Mouse (Mus musculus): ENCODE measurements at regions not wholly inside any gene's neighbourhood (a gene's known extent, or its start where the extent isn't known, plus 50 kb on each side); places are given as distances from the start of the nearest gene placed in this dataset.

DNA sequence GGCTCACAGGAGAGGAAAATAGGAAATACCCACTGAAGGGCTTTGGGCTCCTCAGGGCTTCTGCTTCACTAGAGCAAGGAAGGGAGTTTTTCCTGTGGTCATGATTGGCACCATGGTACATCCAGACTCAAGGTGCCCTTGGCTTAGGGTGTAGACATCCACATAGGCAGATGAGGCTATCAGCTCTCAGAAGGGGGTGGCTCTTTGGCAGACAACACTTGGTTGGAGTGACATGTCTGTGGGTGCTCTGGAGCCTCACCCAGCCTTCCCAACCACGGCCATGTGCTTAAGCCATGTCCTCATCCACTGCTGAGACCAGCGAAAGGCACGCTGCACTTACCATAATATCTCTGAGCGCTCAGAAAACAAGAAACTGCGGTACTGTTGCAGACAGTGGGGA, 77.8 kb upstream of the 1700025G04Rik start:
- TF ChIP-seq E2F4 (IDR thresholded peaks at IDR 0.05; ENCODE audit: insufficient read depth) (no peak), TCF3 (IDR thresholded peaks at IDR 0.05; ENCODE audit: insufficient read length, low read depth) (no peak), POLR2A (IDR thresholded peaks at IDR 0.05; ENCODE audit: insufficient read length, low read depth) (no peak), MAX (IDR thresholded peaks at IDR 0.05; ENCODE audit: low read depth) (no peak), CEBPB (IDR thresholded peaks at IDR 0.05; ENCODE audit: insufficient read depth, poor library complexity, severe bottlenecking) (no peak), MYOD1 (IDR thresholded peaks at IDR 0.05; ENCODE audit: control insufficient read depth in 1 of 3, insufficient read length in 2 of 3, low read depth in 2 of 3) (no peak)
- H3K4me3 ChIP-seq, result no peak overlapping the region
- peak overlapping the region; percentile 67 for H3K4me2 ChIP-seq (ENCODE audit: low read depth)
- no peaks in the 10 kb centered on the region for H3K36me3 ChIP-seq (ENCODE audit: control insufficient read depth, insufficient read depth)
- no peak overlapping the region for H3ac ChIP-seq (ENCODE audit: control insufficient read depth, insufficient read length)
- H3K27me3 ChIP-seq (ENCODE audit: control insufficient read depth, insufficient read depth, insufficient read length), result peaks cover 8% of the 10 kb centered on the region
- no peaks in the 10 kb centered on the region for H3K79me2 ChIP-seq (ENCODE audit: control insufficient read depth, insufficient read depth)

DNA sequence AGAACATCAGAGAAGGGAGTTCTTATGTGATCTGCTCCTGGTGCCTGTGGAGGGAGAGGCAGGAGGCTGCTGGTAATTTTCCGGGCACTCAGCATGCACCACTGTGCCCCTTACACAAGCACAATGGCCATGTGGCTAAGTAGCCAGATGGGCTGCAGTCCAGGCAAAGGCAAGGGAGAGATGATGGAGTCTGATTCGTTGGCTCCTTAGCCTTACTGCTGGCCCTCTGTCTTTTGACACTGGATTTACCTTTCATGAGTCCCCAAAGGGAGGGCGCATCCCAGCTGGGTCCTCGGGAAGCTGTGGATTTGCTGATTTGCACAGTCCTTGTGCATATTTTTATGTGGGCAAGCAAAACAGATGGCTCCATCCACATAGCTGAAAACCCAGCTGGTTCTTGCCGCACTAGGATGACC, 75.6 kb upstream of the 1700025G04Rik start:
- no peak for TF ChIP-seq TCF12 (IDR thresholded peaks at IDR 0.05; ENCODE audit: insufficient read depth, poor library complexity, severe bottlenecking)
- Histone ChIP-seq H3K79me2 (ENCODE audit: control insufficient read depth, insufficient read depth) (no peaks in the 10 kb centered on the region), H3K4me2 (ENCODE audit: low read depth) (no peak overlapping the region), H3K36me3 (ENCODE audit: control insufficient read depth, insufficient read depth) (no peaks in the 10 kb centered on the region), H3K27me3 (ENCODE audit: control insufficient read depth, insufficient read depth, insufficient read length) (no peaks in the 10 kb centered on the region), H3ac (ENCODE audit: control insufficient read depth, insufficient read length) (no peak overlapping the region), H3K4me3 (no peak overlapping the region)

DNA sequence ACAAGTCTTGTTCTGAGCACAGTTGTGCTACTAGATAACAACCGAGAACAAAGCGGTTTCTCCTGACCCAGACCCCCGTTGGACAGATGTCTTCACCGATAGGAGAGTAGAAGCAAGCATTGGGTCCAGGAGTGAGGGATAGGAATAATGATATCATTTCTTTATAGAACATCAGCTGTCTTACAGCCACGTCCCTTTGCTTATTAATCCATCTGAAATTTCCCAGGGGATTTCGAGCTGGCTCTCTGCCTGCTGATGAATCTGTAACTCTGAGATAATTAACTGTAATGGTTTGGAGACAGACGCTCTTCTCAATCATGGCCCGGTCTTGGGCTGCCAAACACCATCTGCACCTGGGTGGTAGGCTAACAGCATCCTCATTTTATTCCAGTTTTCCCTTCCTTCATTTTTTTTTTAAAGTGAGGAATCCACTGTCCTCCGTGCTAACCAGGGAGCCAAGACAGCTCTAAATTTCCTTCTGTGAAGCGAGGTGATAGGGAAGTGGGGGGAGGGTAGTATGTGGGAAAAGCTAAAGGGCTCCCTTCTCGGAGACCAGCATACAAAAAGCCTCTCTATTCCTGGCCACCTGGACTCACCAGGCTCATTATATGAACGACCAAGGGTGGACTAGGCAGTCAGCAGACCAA, 75.0 kb upstream of the 1700025G04Rik start:
- no peak for TF ChIP-seq POLR2A (IDR thresholded peaks at IDR 0.05; ENCODE audit: insufficient read length, low read depth)
- TF ChIP-seq MYOD1 (IDR thresholded peaks at IDR 0.05; ENCODE audit: control insufficient read depth in 1 of 3, insufficient read length in 2 of 3, low read depth in 2 of 3), result no peak
- no peak for TF ChIP-seq TCF3 (IDR thresholded peaks at IDR 0.05; ENCODE audit: insufficient read length, low read depth)
- TF ChIP-seq E2F4 (IDR thresholded peaks at IDR 0.05; ENCODE audit: insufficient read depth), result no peak
- no peak for TF ChIP-seq CEBPB (IDR thresholded peaks at IDR 0.05; ENCODE audit: insufficient read depth, poor library complexity, severe bottlenecking)
- TF ChIP-seq POLR2AphosphoS2 (IDR thresholded peaks at IDR 0.05; ENCODE audit: insufficient read length, low read depth), result no peak
- TF ChIP-seq MYOG (IDR thresholded peaks at IDR 0.05; ENCODE audit: control insufficient read depth in 1 of 3, insufficient read depth in 1 of 3, insufficient read length in 2 of 3, low read depth in 2 of 3), result no peak
- TF ChIP-seq SRF (IDR thresholded peaks at IDR 0.05; ENCODE audit: control insufficient read depth, insufficient read length, low read depth), result no peak
- TF ChIP-seq REST (IDR thresholded peaks at IDR 0.05; ENCODE audit: insufficient read depth, insufficient read length), result no peak
- no peak for TF ChIP-seq MAX (IDR thresholded peaks at IDR 0.05; ENCODE audit: low read depth)
- TF ChIP-seq TCF12 (IDR thresholded peaks at IDR 0.05; ENCODE audit: insufficient read depth, poor library complexity, severe bottlenecking), result no peak
- TF ChIP-seq USF1 (IDR thresholded peaks at IDR 0.05; ENCODE audit: low read depth), result no peak

DNA sequence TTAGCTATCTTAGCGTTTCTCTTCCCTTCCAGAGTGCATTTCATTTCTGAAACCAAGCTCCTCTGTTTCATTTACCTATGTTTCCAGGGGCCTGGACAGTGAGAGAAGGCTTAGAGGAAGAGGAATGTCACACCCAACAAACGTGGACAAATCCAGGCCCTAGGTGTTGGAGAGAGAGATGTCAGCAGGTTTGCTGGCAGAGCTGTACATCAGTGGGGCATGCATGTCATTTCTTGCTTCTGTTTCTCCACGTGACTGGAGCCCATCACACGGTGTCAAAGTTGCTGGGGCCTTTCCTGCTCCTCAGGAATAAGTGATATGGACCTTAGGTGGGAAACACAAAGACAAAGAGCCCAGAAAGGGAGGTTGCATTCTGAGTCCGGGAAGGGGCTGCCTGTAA, 74.3 kb upstream of the 1700025G04Rik start:
- Histone ChIP-seq H3K4me2 (ENCODE audit: low read depth) (no peak overlapping the region), H3K36me3 (ENCODE audit: control insufficient read depth, insufficient read depth) (no peaks in the 10 kb centered on the region), H3K27me3 (ENCODE audit: control insufficient read depth, insufficient read depth, insufficient read length) (peaks cover 7% of the 10 kb centered on the region), H3ac (ENCODE audit: control insufficient read depth, insufficient read length) (no peak overlapping the region), H3K79me2 (ENCODE audit: control insufficient read depth, insufficient read depth) (no peaks in the 10 kb centered on the region), H3K4me3 (no peak overlapping the region)
- TF ChIP-seq TCF3 (IDR thresholded peaks at IDR 0.05; ENCODE audit: insufficient read length, low read depth) (no peak), TCF12 (IDR thresholded peaks at IDR 0.05; ENCODE audit: insufficient read depth, poor library complexity, severe bottlenecking) (no peak), POLR2A (IDR thresholded peaks at IDR 0.05; ENCODE audit: insufficient read length, low read depth) (no peak), CEBPB (IDR thresholded peaks at IDR 0.05; ENCODE audit: insufficient read depth, poor library complexity, severe bottlenecking) (no peak), MAX (IDR thresholded peaks at IDR 0.05; ENCODE audit: low read depth) (no peak), MYOG (IDR thresholded peaks at IDR 0.05; ENCODE audit: control insufficient read depth in 1 of 3, insufficient read depth in 1 of 3, insufficient read length in 2 of 3, low read depth in 2 of 3) (no peak), POLR2AphosphoS2 (IDR thresholded peaks at IDR 0.05; ENCODE audit: insufficient read length, low read depth) (no peak), SRF (IDR thresholded peaks at IDR 0.05; ENCODE audit: control insufficient read depth, insufficient read length, low read depth) (no peak), MYOD1 (IDR thresholded peaks at IDR 0.05; ENCODE audit: control insufficient read depth in 1 of 3, insufficient read length in 2 of 3, low read depth in 2 of 3) (no peak), REST (IDR thresholded peaks at IDR 0.05; ENCODE audit: insufficient read depth, insufficient read length) (no peak), USF1 (IDR thresholded peaks at IDR 0.05; ENCODE audit: low read depth) (no peak), E2F4 (IDR thresholded peaks at IDR 0.05; ENCODE audit: insufficient read depth) (no peak)

More for the DNA sequence above, 75.0 kb upstream of the 1700025G04Rik start:
- H3ac ChIP-seq (ENCODE audit: control insufficient read depth, insufficient read length), result no peak overlapping the region
- peak overlapping the region; percentile 13 for H3K4me2 ChIP-seq (ENCODE audit: low read depth)
- H3K27me3 ChIP-seq (ENCODE audit: control insufficient read depth, insufficient read depth, insufficient read length), result peaks cover 4% of the 10 kb centered on the region
- no peak overlapping the region for H3K4me3 ChIP-seq
- H3K36me3 ChIP-seq (ENCODE audit: control insufficient read depth, insufficient read depth), result no peaks in the 10 kb centered on the region
- no peaks in the 10 kb centered on the region for H3K79me2 ChIP-seq (ENCODE audit: control insufficient read depth, insufficient read depth)

DNA sequence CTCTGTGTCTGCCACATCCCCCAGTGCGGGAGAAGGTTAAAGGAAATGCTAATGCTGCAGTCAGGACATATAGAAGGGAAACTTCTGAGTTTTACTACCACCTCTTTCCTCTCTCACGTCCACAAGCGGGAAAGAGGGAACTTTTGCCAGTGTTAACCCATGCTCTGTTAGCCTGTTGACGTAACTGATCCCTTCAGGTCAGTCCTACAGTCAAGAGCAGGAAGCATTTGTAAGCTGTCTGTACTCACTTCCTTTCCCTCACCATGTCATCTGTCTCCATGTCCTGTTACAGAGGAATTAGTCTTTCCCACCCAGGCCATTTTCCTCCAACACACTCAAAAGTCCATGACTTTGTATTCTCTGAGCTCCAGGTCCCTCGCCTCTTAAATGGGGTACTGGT, 62.5 kb upstream of the 1700025G04Rik start:
- Histone ChIP-seq H3K79me2 (ENCODE audit: control insufficient read depth, insufficient read depth) (no peaks in the 10 kb centered on the region), H3K36me3 (ENCODE audit: control insufficient read depth, insufficient read depth) (no peaks in the 10 kb centered on the region), H3K4me3 (no peak overlapping the region), H3K4me2 (ENCODE audit: low read depth) (no peak overlapping the region), H3K27me3 (ENCODE audit: control insufficient read depth, insufficient read depth, insufficient read length) (no peaks in the 10 kb centered on the region), H3ac (ENCODE audit: control insufficient read depth, insufficient read length) (no peak overlapping the region)
- TF ChIP-seq E2F4 (IDR thresholded peaks at IDR 0.05; ENCODE audit: insufficient read depth) (no peak), REST (IDR thresholded peaks at IDR 0.05; ENCODE audit: insufficient read depth, insufficient read length) (no peak), CEBPB (IDR thresholded peaks at IDR 0.05; ENCODE audit: insufficient read depth, poor library complexity, severe bottlenecking) (no peak), POLR2A (IDR thresholded peaks at IDR 0.05; ENCODE audit: insufficient read length, low read depth) (no peak), USF1 (IDR thresholded peaks at IDR 0.05; ENCODE audit: low read depth) (no peak), TCF3 (IDR thresholded peaks at IDR 0.05; ENCODE audit: insufficient read length, low read depth) (no peak), TCF12 (IDR thresholded peaks at IDR 0.05; ENCODE audit: insufficient read depth, poor library complexity, severe bottlenecking) (no peak), MYOD1 (IDR thresholded peaks at IDR 0.05; ENCODE audit: control insufficient read depth in 1 of 3, insufficient read length in 2 of 3, low read depth in 2 of 3) (no peak), SRF (IDR thresholded peaks at IDR 0.05; ENCODE audit: control insufficient read depth, insufficient read length, low read depth) (no peak), MYOG (IDR thresholded peaks at IDR 0.05; ENCODE audit: control insufficient read depth in 1 of 3, insufficient read depth in 1 of 3, insufficient read length in 2 of 3, low read depth in 2 of 3) (no peak), MAX (IDR thresholded peaks at IDR 0.05; ENCODE audit: low read depth) (no peak), POLR2AphosphoS2 (IDR thresholded peaks at IDR 0.05; ENCODE audit: insufficient read length, low read depth) (no peak)
